Mouse (Mus musculus): ENCODE data around the gene Nop16. TPM values are rescaled to one million over a fixed set of nuclear protein-coding genes. Genes with fewer than 3 reads are reported as not detected.

Nop16 gene
- polyA plus RNA-seq, 1 experiment from 2014 or later = 106 TPM

GRCm38 (mm10) chr13:54598622-54599143 lies 8.8 kb upstream of the Nop16 start:
- Histone ChIP-seq H3K9me3 (ENCODE audit: low read length) (no peaks in the 10 kb centered on the region), H3K27me3 (ENCODE audit: insufficient read depth, low read length) (no peaks in the 10 kb centered on the region), H3K4me1 (ENCODE audit: insufficient read depth, low read length) (no peaks in the 10 kb centered on the region), H3K4me2 (replicated peaks; ENCODE audit: low read depth, low read length) (no peak overlapping the region), H3K36me3 (ENCODE audit: insufficient read depth, low read length) (peaks cover 15% of the 10 kb centered on the region; the same call in 1 of the 2 replicates), H3K27ac (ENCODE audit: low read length) (no peak overlapping the region), H3K9ac (replicated peaks; ENCODE audit: low read length) (no peak overlapping the region), H3K4me3 (ENCODE audit: low read length) (no peak overlapping the region)
- 85% methylated on average over 12 of the region's 12 CpGs for WGBS
- ATAC-seq (ENCODE audit: low FRiP score, low TSS enrichment) = no peak

- WGBS = 59% methylated on average over 5 of the region's 5 CpGs
- Histone ChIP-seq H3K27me3 (ENCODE audit: insufficient read depth, low read length) (no peaks in the 10 kb centered on the region), H3K27ac (ENCODE audit: low read length) (no peak overlapping the region), H3K9ac (replicated peaks; ENCODE audit: low read length) (no peak overlapping the region), H3K4me2 (replicated peaks; ENCODE audit: low read depth, low read length) (no peak overlapping the region), H3K4me3 (ENCODE audit: low read length) (no peak overlapping the region), H3K4me1 (ENCODE audit: insufficient read depth, low read length) (peaks cover 1% of the 10 kb centered on the region; the same call in 1 of the 2 replicates), H3K36me3 (ENCODE audit: insufficient read depth, low read length) (peaks cover 15% of the 10 kb centered on the region; the same call in 1 of the 2 replicates), H3K9me3 (ENCODE audit: low read length) (no peaks in the 10 kb centered on the region)
- no peak for ATAC-seq (ENCODE audit: low FRiP score, low TSS enrichment)
These were observed 7.0 kb upstream of the Nop16 start for GRCm38 (mm10) chr13:54596870-54597269.

GRCm38 (mm10) chr13:54596107-54596690 lies 6.3 kb upstream of the Nop16 start:
- no peak for ATAC-seq (ENCODE audit: low FRiP score, low TSS enrichment)
- 83% methylated on average over 8 of the region's 8 CpGs for WGBS
- Histone ChIP-seq H3K36me3 (ENCODE audit: insufficient read depth, low read length) (peaks cover 14% of the 10 kb centered on the region; the same call in 1 of the 2 replicates), H3K27ac (ENCODE audit: low read length) (no peak overlapping the region), H3K4me3 (ENCODE audit: low read length) (no peak overlapping the region), H3K27me3 (ENCODE audit: insufficient read depth, low read length) (no peaks in the 10 kb centered on the region), H3K9me3 (ENCODE audit: low read length) (no peaks in the 10 kb centered on the region), H3K4me2 (replicated peaks; ENCODE audit: low read depth, low read length) (no peak overlapping the region), H3K4me1 (ENCODE audit: insufficient read depth, low read length) (peaks cover 8% of the 10 kb centered on the region), H3K9ac (replicated peaks; ENCODE audit: low read length) (no peak overlapping the region)

- Histone ChIP-seq H3K4me2 (replicated peaks; ENCODE audit: low read depth, low read length) (no peak overlapping the region), H3K27me3 (ENCODE audit: insufficient read depth, low read length) (no peaks in the 10 kb centered on the region), H3K27ac (ENCODE audit: low read length) (no peak overlapping the region), H3K4me1 (ENCODE audit: insufficient read depth, low read length) (peaks cover 19% of the 10 kb centered on the region), H3K9me3 (ENCODE audit: low read length) (no peaks in the 10 kb centered on the region), H3K36me3 (ENCODE audit: insufficient read depth, low read length) (peaks cover 5% of the 10 kb centered on the region; the same call in 1 of the 2 replicates), H3K4me3 (ENCODE audit: low read length) (no peak overlapping the region), H3K9ac (replicated peaks; ENCODE audit: low read length) (no peak overlapping the region)
- WGBS = 85% methylated on average over 11 of the region's 11 CpGs
- ATAC-seq (ENCODE audit: low FRiP score, low TSS enrichment) = no peak
These were observed 3.7 kb upstream of the Nop16 start for GRCm38 (mm10) chr13:54593617-54594016.

- H3K36me3 ChIP-seq (ENCODE audit: insufficient read depth, low read length) = peaks cover 11% of the 10 kb centered on the region
- WGBS = 95% methylated on average over 8 of the region's 8 CpGs
- no peak overlapping the region for H3K9ac ChIP-seq (replicated peaks; ENCODE audit: low read length)
- no peak for ATAC-seq (ENCODE audit: low FRiP score, low TSS enrichment)
- no peak overlapping the region for H3K4me3 ChIP-seq (ENCODE audit: low read length)
- H3K27ac ChIP-seq (ENCODE audit: low read length) = no peak overlapping the region
- no peaks in the 10 kb centered on the region for H3K27me3 ChIP-seq (ENCODE audit: insufficient read depth, low read length)
- H3K4me2 ChIP-seq (replicated peaks; ENCODE audit: low read depth, low read length) = no peak overlapping the region
- peaks cover 20% of the 10 kb centered on the region for H3K4me1 ChIP-seq (ENCODE audit: insufficient read depth, low read length)
- no peaks in the 10 kb centered on the region for H3K9me3 ChIP-seq (ENCODE audit: low read length)
These were observed 2.0 kb upstream of the Nop16 start for GRCm38 (mm10) chr13:54591776-54592356.

GRCm38 (mm10) chr13:54589414-54589995 lies 385 bp downstream of the Nop16 start:
- Histone ChIP-seq H3K27ac (ENCODE audit: low read length) (peak overlapping the region; percentile 34), H3K4me3 (ENCODE audit: low read length) (peak overlapping the region; percentile 98), H3K4me1 (ENCODE audit: insufficient read depth, low read length) (peaks cover 20% of the 10 kb centered on the region), H3K27me3 (ENCODE audit: insufficient read depth, low read length) (no peaks in the 10 kb centered on the region), H3K36me3 (ENCODE audit: insufficient read depth, low read length) (peaks cover 25% of the 10 kb centered on the region), H3K4me2 (replicated peaks; ENCODE audit: low read depth, low read length) (peak overlapping the region; percentile 66), H3K9ac (replicated peaks; ENCODE audit: low read length) (peak overlapping the region; percentile 95), H3K9me3 (ENCODE audit: low read length) (no peaks in the 10 kb centered on the region)
- peak; percentile 29 for ATAC-seq (ENCODE audit: low FRiP score, low TSS enrichment)
- 1% methylated on average over 24 of the region's 24 CpGs for WGBS

- Histone ChIP-seq H3K4me1 (ENCODE audit: insufficient read depth, low read length) (peaks cover 8% of the 10 kb centered on the region), H3K9me3 (ENCODE audit: low read length) (no peaks in the 10 kb centered on the region), H3K4me3 (ENCODE audit: low read length) (no peak overlapping the region), H3K36me3 (ENCODE audit: insufficient read depth, low read length) (peaks cover 47% of the 10 kb centered on the region), H3K27ac (ENCODE audit: low read length) (no peak overlapping the region), H3K9ac (replicated peaks; ENCODE audit: low read length) (no peak overlapping the region), H3K4me2 (replicated peaks; ENCODE audit: low read depth, low read length) (no peak overlapping the region), H3K27me3 (ENCODE audit: insufficient read depth, low read length) (no peaks in the 10 kb centered on the region)
- ATAC-seq (ENCODE audit: low FRiP score, low TSS enrichment) = no peak
- 79% methylated on average over 11 of the region's 11 CpGs for WGBS
These were observed 4.1 kb downstream of the Nop16 start for GRCm38 (mm10) chr13:54585831-54586230.

- no peak for ATAC-seq (ENCODE audit: low FRiP score, low TSS enrichment)
- Histone ChIP-seq H3K9me3 (ENCODE audit: low read length) (no peaks in the 10 kb centered on the region), H3K27me3 (ENCODE audit: insufficient read depth, low read length) (no peaks in the 10 kb centered on the region), H3K36me3 (ENCODE audit: insufficient read depth, low read length) (peaks cover 65% of the 10 kb centered on the region), H3K9ac (replicated peaks; ENCODE audit: low read length) (no peak overlapping the region), H3K4me2 (replicated peaks; ENCODE audit: low read depth, low read length) (no peak overlapping the region), H3K4me3 (ENCODE audit: low read length) (no peak overlapping the region), H3K4me1 (ENCODE audit: insufficient read depth, low read length) (no peaks in the 10 kb centered on the region), H3K27ac (ENCODE audit: low read length) (no peak overlapping the region)
- 83% methylated on average over 5 of the region's 5 CpGs for WGBS
These were observed 7.0 kb downstream of the Nop16 start for GRCm38 (mm10) chr13:54582860-54583259.

GRCm38 (mm10) chr13:54582126-54582525 lies 7.8 kb downstream of the Nop16 start:
- H3K27me3 ChIP-seq (ENCODE audit: insufficient read depth, low read length) = no peaks in the 10 kb centered on the region
- no peak overlapping the region for H3K4me2 ChIP-seq (replicated peaks; ENCODE audit: low read depth, low read length)
- no peak overlapping the region for H3K27ac ChIP-seq (ENCODE audit: low read length)
- ATAC-seq (ENCODE audit: low FRiP score, low TSS enrichment) = no peak
- H3K9ac ChIP-seq (replicated peaks; ENCODE audit: low read length) = no peak overlapping the region
- H3K36me3 ChIP-seq (ENCODE audit: insufficient read depth, low read length) = peaks cover 63% of the 10 kb centered on the region
- no peaks in the 10 kb centered on the region for H3K9me3 ChIP-seq (ENCODE audit: low read length)
- no peak overlapping the region for H3K4me3 ChIP-seq (ENCODE audit: low read length)
- WGBS = 83% methylated on average over 10 of the region's 10 CpGs
- no peaks in the 10 kb centered on the region for H3K4me1 ChIP-seq (ENCODE audit: insufficient read depth, low read length)

GRCm38 (mm10) chr13:54581385-54581784 lies 8.5 kb downstream of the Nop16 start:
- H3K9ac ChIP-seq (replicated peaks; ENCODE audit: low read length) = no peak overlapping the region
- no peak overlapping the region for H3K27ac ChIP-seq (ENCODE audit: low read length)
- H3K27me3 ChIP-seq (ENCODE audit: insufficient read depth, low read length) = no peaks in the 10 kb centered on the region
- H3K4me3 ChIP-seq (ENCODE audit: low read length) = no peak overlapping the region
- no peaks in the 10 kb centered on the region for H3K9me3 ChIP-seq (ENCODE audit: low read length)
- no peak overlapping the region for H3K4me2 ChIP-seq (replicated peaks; ENCODE audit: low read depth, low read length)
- peaks cover 58% of the 10 kb centered on the region for H3K36me3 ChIP-seq (ENCODE audit: insufficient read depth, low read length)
- 81% methylated on average over 2 of the region's 2 CpGs for WGBS
- ATAC-seq (ENCODE audit: low FRiP score, low TSS enrichment) = no peak
- H3K4me1 ChIP-seq (ENCODE audit: insufficient read depth, low read length) = peaks cover under 1% of the 10 kb centered on the region; the same call in 1 of the 2 replicates

Measured in kidney, embryonic 16.5 days (tissue).